Mouse (Mus musculus): ENCODE measurements around the gene Gmpr2.

Gene Gmpr2

GRCm38 (mm10) chr14:55671833-55672740 lies at the start of gene Gmpr2, which contains the start of gene Nedd8:
Gene Gmpr2, plus strand, starts transcription at chr14:55671941.
Gene Nedd8, minus strand, starts transcription at chr14:55672124.
- peak; percentile 68 to 79 for DNase-seq (ENCODE audit: low spot score in 2 of 2)

GRCm38 (mm10) chr14:55628077-55628827 lies 43.5 kb upstream of the Gmpr2 start:
- DNase-seq (ENCODE audit: low spot score in 2 of 2) = no peak

DNA sequence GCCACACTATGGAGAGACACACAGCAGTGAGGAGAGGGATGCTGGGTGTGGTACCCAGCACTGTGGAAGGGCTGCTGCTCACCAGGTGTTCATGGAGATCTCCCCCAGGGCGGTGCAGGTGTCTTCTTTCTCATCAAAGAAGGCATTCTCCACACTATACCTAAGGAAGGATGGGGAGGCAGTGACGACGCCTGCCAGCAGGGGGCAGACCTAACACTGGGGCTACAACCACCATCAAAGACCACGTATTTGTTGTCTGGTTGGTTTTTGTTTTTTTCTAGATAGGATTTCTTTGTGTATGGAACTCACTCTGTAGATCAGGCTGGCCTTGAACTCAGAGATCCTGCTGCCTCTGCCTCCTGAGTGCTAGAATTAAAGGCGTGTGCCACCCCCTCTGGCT lies 42.4 kb upstream of the Gmpr2 start:
- DNase-seq (ENCODE audit: low spot score in 2 of 2) = peak; percentile 51 to 72

GRCm38 (mm10) chr14:55634874-55635522 lies 36.7 kb upstream of the Gmpr2 start:
- DNase-seq (ENCODE audit: low spot score in 2 of 2) = no peak

GRCm38 (mm10) chr14:55635523-55636007 lies 36.2 kb upstream of the Gmpr2 start, which contains the start of gene Ipo4:
Gene Ipo4, minus strand, starts transcription at chr14:55635957.
- DNase-seq (ENCODE audit: low spot score in 2 of 2) = peak; percentile 55 to 67

DNA sequence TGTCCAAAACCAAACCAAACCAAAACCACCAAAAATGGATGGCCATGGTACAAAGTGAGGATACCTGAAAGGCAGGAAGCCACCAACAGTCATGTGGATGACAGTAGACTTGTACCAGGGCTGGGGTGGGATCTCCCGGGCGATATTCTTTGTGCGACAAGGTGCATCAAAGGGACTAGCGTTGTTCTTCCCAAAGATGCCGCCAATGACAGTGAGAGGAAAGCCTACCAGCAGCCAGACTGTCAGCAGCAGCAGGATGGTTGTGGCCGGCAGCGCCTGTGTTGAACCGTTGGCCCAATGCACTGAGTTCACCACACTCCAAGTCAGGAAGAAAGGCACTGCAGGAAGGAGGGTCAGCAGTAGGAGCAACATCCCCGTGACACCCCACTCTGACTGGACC lies 33.9 kb upstream of the Gmpr2 start, which contains the start of gene Gm49378:
TSS of gene Gm49378 (minus strand) at position 101 of the 400 bp plus-strand sequence.
- no peak for DNase-seq (ENCODE audit: low spot score in 2 of 2)

GRCm38 (mm10) chr14:55640816-55641215 lies 30.9 kb upstream of the Gmpr2 start:
- no peak for DNase-seq (ENCODE audit: low spot score in 2 of 2)

- DNase-seq (ENCODE audit: low spot score in 2 of 2) = no peak
Measured at GRCm38 (mm10) chr14:55641291-55641690, 30.4 kb upstream of the Gmpr2 start.

- no peak for DNase-seq (ENCODE audit: low spot score in 2 of 2)
Measured at GRCm38 (mm10) chr14:55642679-55643059, 29.1 kb upstream of the Gmpr2 start.

DNA sequence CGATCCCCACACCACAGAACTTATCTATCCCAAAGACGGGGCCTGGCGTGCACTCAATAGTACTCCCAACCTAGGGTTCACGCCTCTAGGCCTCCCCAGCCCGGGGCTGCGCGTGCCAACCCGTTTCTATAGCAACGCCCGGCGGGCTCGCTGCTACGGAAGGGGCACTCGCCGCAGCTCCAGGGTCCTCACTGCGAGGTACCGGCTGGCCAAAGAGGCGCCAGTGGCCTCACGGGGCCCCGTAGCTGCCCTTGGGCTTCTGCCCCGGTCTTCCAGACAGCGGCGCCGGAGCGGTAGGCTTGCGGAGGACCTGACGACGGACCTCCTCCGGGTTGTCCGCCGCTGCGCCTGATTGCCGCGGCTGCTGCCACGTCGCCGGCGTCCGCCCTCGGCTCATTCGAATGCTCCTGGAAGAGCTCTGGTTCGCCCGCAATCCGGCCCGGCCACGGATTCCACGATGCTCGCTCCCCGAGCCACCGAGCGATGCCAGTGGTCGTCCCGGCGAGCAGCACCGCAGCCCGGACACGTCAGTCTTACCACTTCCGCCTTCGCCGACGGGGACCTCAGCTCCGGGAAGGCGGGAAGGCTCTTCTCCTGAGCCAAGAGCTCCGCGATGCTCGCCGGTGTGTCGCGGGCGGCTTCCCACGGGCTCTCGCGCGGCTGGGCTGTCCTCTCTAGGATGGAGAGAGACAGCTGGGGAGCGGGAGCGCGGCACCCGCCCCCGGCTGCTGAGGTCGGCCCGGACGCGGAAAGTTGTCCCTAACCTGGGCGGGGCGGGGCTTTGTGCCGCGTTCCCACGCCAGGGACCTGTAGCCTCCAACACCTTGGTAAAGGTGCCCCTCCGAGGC lies 28.5 kb upstream of the Gmpr2 start, which contains the start of gene Tm9sf1:
TSS of gene Tm9sf1 (minus strand) at position 747 of the 848 bp plus-strand sequence.
- DNase-seq (ENCODE audit: low spot score in 2 of 2) = peak; percentile 75 to 81

- DNase-seq (ENCODE audit: low spot score in 2 of 2) = no peak
Measured at GRCm38 (mm10) chr14:55644261-55644888, 27.4 kb upstream of the Gmpr2 start.

GRCm38 (mm10) chr14:55649884-55650283 lies 21.9 kb upstream of the Gmpr2 start, which contains the start of gene Tssk4:
Gene Tssk4, plus strand, starts transcription at chr14:55650184.
- no peak for DNase-seq (ENCODE audit: low spot score in 2 of 2)

GRCm38 (mm10) chr14:55651528-55651927 lies 20.2 kb upstream of the Gmpr2 start:
- DNase-seq (ENCODE audit: low spot score in 2 of 2) = no peak

GRCm38 (mm10) chr14:55656935-55657334 lies 14.8 kb upstream of the Gmpr2 start:
- DNase-seq (ENCODE audit: low spot score in 2 of 2) = no peak

DNA sequence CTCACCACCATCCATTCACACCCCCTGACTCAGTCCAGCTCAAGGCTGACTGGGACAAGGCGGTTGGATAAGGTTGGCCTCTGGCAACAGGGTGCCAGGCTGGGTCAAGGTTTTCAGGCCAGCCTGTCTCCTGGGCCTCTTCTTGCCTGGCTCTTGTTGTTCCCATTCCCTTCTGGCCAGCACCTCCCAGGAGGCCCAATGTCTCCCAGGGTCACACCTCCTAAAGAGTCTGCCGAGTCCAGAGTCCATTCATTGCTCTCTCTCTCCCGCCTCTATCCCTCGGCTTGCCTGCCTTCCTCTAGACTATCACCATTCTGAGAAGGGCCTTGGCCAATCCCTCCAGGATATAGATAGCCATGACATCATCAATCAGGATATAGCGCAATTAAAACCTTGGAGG lies 13.7 kb upstream of the Gmpr2 start:
- no peak for DNase-seq (ENCODE audit: low spot score in 2 of 2)

DNA sequence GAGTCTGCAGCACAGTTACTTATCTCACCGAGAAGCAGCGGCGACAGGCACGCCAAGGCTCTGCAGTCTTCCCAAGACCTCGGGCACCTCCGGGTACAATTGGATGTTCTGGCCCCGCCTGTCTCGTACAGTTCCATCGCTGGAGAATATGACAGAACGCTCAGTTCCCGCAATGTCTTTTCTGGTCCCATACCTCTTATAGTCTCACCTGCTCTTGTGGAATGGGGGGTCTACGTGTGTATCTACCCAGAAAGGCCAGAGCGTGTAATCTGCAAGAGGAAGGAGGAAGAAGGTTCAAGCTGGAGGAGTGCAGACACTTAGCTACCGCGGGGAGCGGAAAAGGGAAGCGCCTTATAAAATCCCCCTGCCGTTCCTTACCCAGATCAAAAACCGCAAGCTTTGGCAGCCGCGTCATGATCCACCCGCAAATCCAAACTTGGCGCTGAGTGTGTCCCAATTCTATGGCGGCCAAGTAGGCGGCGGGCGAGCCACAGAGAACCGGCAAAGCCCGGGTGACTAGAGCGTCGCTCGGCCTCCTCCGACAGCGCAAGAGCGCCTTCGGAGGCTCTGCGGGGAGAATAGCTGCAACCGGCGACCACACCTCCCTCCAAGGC lies 11.7 kb upstream of the Gmpr2 start, which contains the start of gene Mdp1:
TSS of gene Mdp1 (minus strand) at position 549 of the 614 bp plus-strand sequence.
- peak; percentile 56 to 73 for DNase-seq (ENCODE audit: low spot score in 2 of 2)

DNA sequence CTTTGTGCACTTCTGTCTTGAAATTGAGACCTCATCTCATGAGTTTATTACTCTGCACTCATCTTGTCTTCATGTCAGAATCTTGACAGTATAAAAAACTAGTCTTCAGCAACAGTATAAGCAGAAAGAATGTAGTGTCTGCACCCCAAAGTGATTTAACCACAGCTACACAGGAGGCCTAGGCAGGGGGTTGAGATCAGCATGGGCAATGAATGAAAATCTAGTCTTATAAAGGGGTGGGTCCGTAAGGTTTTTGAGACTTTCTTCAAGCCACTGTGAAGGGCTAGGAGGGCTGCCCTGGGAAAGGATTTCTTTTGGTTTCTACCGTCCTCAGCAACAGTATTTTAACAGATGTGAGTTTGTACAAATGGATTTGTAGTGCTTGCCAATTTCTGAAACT lies 11.1 kb upstream of the Gmpr2 start:
- no peak for DNase-seq (ENCODE audit: low spot score in 2 of 2)

- DNase-seq (ENCODE audit: low spot score in 2 of 2) = no peak
Measured at GRCm38 (mm10) chr14:55671486-55671832, 282 bp upstream of the Gmpr2 start.

DNA sequence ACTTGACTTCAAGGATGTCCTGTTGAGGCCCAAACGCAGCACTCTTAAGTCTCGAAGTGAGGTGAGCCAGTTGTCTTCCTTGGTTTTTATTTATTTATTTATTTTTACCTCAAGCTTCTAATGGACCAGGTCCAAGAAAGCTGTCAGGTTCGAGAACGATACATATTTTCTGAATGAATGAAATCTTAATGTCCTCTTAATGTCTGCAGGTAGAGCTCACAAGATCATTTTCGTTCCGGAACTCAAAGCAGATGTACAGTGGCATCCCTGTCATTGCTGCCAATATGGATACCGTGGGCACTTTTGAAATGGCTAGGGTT lies 960 bp downstream of the Gmpr2 start:
- DNase-seq (ENCODE audit: low spot score in 2 of 2) = no peak

DNA sequence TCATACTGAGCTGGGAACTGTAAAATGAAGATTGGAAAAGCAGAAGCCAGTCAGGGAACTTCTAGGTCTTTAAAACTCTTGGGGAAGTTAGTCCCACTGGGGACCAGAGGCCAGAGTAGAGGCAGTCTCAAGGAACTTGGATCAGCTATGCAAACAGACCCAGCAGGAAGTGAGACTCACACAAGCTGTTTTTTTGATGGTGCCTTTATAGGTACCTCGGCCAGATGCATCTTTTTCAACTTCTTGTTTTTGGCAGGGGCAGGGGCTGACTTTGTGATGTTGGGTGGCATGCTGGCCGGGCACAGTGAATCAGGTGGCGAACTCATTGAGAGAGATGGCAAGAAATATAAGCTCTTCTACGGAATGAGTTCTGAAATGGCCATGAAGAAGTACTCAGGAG lies 5.9 kb downstream of the Gmpr2 start:
- no peak for DNase-seq (ENCODE audit: low spot score in 2 of 2)

Measured in spleen, postnatal 14 days (tissue).